Mouse (Mus musculus) embryo, embryonic 11.5 days (tissue): ENCODE measurements around the gene Slc39a11.

Experiments
- DNase-seq: peaks from one replicate; pipeline ENCODE4 v3.0.0-alpha.2; 2012; ENCODE audit warnings: low read depth, low spot score

The Slc39a11 gene

DNA sequence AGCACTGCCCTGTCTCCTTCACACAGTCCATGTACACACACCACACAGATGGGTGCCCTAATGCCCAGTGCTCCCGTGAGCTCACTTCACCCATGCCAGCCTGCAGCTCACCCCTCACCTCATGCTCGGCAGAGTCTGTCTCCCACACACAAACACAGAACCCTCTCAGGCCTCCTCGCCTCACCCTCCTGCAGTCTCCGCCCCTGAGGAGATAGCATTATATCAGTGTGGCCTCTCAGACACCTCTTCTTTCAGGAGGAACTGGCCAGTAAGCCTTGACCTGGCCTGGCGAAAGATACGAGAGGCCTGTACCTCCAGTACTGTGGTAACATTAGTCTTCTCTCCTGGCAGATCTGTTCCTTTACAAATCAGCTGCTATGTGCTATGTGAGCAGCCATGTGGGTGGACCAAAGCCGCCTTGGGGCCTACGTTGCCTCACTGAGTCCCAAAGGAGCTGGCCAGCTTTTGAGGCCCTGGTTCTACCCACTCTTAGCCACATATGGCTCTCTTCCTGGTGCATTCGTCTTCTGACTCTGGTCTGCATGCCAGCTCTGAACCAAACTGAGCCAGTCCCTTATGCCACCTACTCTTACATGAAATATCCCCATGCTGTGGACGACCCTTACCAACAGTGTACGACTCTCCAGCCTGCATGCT, 138.8 kb downstream of the Slc39a11 start:
- no peak for DNase-seq

- no peak for DNase-seq
Measured at GRCm38 (mm10) chr11:113510249-113510648, 139.6 kb downstream of the Slc39a11 start.

- no peak for DNase-seq
Measured at GRCm38 (mm10) chr11:113507716-113508480, 142.0 kb downstream of the Slc39a11 start.

DNA sequence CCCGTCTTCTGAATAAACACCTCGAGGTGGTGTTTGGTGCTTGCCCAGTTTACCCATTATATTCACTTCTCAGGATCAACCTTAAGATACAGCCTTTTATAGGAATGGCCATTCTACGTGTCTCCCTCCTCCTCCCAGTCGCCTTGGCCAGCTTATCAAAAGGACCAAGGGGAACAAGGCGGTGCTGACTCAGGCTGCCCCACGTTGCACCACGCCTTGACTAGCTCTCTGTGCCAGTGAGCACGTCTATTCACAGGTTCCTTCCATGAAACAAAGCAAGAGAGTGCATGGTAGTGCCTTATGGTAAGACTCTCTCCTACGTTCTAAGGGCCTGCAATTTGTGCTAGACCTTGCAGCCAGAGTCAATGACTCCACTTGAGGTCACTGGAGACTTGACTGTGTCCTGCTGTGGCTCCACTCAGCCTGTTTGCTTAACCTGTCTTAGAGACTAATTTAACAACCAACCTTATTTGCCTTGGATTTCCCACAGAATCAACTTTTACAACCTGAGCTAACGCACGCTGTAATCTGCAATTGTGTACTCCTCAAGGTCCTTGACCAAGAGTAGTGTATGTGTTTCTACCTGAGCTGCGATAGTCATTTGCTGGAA, 144.2 kb downstream of the Slc39a11 start:
- no peak for DNase-seq

GRCm38 (mm10) chr11:113504459-113505062, 145.3 kb downstream of the Slc39a11 start:
- no peak for DNase-seq

- no peak for DNase-seq
Measured at GRCm38 (mm10) chr11:113502968-113503367, 146.9 kb downstream of the Slc39a11 start.

- no peak for DNase-seq
Measured at GRCm38 (mm10) chr11:113500631-113501305, 149.1 kb downstream of the Slc39a11 start.

GRCm38 (mm10) chr11:113498889-113499288, 151.0 kb downstream of the Slc39a11 start:
- no peak for DNase-seq

DNA sequence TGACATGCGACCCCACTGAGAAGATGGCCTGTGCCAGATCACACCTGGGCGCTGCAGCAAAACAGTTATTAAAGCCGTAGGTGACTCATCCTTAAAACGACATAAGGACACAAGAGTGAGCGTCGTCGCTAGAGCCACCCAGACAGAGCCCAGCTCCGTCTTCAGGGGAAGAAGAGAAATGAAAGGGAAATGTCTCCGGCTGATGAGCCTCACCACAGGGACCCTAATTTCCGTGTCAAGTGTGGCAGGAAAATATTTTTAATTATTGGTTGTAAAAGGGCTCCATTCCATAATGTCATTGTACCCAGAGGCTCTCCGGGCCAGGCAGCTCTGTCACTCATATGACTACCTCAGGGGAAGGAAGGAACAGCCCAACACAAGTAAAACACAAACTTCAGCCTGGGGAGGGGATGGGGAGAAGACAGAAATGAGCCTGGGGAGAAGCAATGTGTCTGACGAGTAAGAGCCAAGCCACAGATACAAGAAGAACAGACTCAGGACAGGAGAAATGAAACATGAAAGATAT, 155.8 kb downstream of the Slc39a11 start:
- DNase-seq, result no peak

DNA sequence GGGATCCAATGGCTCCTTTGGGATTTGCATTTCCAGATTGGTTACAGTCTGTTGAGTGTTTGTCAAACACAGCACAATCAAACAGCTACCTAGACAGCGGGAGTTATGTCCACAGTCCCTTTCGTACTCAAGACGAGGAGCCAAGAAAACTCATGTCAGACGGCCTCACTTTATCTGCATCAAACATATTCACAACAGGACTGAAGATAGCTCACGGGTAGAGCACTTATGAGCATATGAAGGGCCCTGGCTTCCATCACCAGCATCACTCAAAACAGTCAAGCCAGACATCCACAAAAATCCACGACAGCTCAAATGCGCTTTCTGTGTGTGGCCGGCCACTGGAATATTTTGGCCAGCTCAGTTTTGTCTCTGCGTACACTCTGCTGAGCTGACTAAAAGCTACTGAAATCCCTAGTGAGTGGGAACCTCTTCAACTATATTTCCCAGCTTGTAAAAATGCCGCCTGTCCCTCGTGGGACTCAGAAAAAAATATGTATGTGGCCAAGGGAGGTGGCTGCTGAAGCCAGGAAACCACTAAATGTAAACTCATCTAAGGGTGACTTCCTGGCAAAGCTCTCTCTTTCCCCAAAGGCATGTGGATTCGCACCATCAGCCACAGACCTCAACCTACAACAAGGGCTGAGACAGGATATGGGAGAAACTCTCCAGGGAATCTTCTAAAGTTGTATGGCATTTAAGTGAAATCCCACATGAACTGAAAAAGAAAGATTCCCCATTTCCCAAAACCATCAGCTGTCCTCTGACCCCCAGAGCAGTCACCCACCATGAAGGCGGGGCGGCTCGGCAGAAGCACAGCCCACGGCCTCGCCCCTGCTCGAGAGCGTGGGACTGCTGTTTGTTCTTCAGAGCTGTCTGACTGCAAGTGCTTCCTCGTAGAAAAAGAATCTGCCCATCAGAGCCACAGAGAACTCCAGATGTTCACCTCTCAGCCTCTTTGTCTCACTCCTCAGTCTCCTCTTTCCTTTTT, 159.1 kb downstream of the Slc39a11 start:
- DNase-seq, result no peak

DNA sequence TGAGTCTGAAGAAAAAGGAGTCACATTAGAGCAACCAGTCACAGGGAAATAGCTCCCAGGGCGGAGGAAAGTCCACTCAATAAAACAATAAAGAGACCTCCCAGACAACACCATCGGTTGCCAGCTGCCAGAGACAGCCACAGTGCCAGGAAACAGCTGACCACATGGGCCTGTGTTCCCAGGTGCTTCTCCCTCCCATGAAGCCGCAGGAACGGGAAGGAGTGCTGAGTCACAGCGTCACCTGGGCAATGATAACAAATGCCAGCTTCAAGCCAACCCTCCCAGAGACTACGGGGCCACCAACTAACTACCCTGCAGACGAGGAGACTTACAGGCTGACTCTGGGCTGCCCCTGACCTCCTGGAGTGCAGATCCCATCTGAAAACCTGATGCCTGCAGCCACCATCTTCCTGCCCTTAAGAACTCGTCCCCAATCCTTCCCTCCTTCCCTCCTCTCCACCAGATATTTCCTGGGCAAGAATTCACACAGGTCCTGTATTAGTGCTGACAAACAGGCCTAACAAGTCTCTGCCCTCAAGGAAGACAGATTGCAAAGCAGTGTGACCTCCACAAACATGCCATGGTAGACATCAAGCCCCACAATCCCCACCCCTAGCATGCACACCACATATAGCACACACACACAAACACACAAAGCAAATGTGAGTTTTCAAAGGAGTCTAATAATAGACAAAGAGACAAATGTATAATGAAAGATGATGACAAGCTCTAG, 162.1 kb downstream of the Slc39a11 start:
- DNase-seq, result no peak

- DNase-seq, result no peak
Measured at GRCm38 (mm10) chr11:113484037-113484436, 165.8 kb downstream of the Slc39a11 start.

DNA sequence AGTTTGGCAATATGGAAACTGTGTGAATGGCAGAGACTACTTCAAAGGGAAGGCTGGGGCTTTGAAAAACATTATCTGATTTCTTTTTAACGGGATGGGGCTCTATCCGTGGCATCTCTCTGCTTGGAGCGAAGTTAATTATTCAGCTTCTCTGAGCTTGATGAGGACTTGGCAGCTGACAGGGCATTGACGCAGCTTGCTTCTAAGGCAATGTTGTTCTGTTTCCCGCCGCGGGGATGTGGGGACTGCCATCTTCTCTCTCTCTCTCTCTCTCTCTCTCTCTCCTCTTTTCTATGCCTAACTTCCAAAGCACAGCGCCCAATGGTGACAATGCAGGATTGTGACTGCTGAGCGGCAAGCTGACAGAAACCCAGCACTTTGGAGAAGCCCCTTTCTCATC, 172.3 kb downstream of the Slc39a11 start:
- no peak for DNase-seq

GRCm38 (mm10) chr11:113476720-113477119, 173.2 kb downstream of the Slc39a11 start:
- no peak for DNase-seq

GRCm38 (mm10) chr11:113475491-113475890, 174.4 kb downstream of the Slc39a11 start:
- DNase-seq, result no peak

GRCm38 (mm10) chr11:113473998-113474534, 175.8 kb downstream of the Slc39a11 start:
- DNase-seq, result no peak

DNA sequence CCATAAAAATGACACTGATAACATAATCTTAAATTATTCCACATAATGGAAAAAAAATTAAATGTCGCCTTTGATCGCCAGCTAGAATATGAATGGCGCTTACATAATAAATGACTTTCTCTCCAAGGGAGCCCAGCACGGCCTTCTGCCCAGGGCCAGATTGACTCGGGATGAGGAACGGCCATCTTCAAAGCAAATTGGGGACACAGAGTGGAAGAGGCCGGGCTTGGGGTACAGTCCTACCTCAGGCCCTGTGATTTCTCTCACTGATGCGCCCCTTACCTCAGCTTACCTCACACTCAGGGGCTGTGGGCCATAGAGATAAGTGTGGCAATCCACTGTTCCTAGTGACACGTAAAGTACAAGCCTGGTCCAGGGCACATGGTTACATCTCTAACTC, 177.9 kb downstream of the Slc39a11 start:
- no peak for DNase-seq

GRCm38 (mm10) chr11:113469919-113470785, 179.7 kb downstream of the Slc39a11 start:
- no peak for DNase-seq
